Mouse (Mus musculus) ES-E14 (cell line): ENCODE measurements at regions not wholly inside any gene's neighbourhood (a gene's known extent, or its start where the extent isn't known, plus 50 kb on each side); places are given as distances from the start of the nearest gene placed in this dataset.

Experiments used
- HCFC1 ChIP-seq: IDR thresholded peaks from 2 replicates; pipeline ENCODE4 v1.6.1; 2012; ENCODE audit warnings: low read length, inconsistent platforms, borderline replicate concordance; ENCODE audit not compliant: insufficient read depth
- MAFK ChIP-seq: IDR thresholded peaks from 2 replicates; pipeline ENCODE4 v1.6.1; 2014; ENCODE audit warnings: mild to moderate bottlenecking, low read depth, low read length, inconsistent platforms; ENCODE audit not compliant: insufficient read depth
- ZC3H11A ChIP-seq: IDR thresholded peaks from 2 replicates; pipeline ENCODE4 v1.6.1; 2012; ENCODE audit warnings: low read depth, mild to moderate bottlenecking, inconsistent platforms, low read length, borderline replicate concordance

GRCm38 (mm10) chr9:43692538-43692937 lies 51.2 kb upstream of the Nectin1 start:
- TF ChIP-seq MAFK (no peak), HCFC1 (no peak), ZC3H11A (no peak)
